Mouse (Mus musculus) heart, embryonic 11.5 days (tissue): ENCODE measurements around the gene Cdc40. TPM values are rescaled to one million over a fixed set of nuclear protein-coding genes. Genes with fewer than 3 reads are reported as not detected.
"Not testable (repeated sequence)": the region's sequence is repeated elsewhere in the genome, so short reads cannot be mapped to it uniquely, and the experiment has no call there.

Experiments used
- ATAC-seq: fragments of 200-750 bp; cut with Nextera tagmentation; replicated peaks from 2 replicates; pipeline ENCODE4 v1.8.0; 2017; ENCODE audit warnings: moderate library complexity; ENCODE audit not compliant: insufficient number of reproducible peaks, low FRiP score, low TSS enrichment
- H3K27ac ChIP-seq: fragments of 300-500 bp; sonication (generic); 2 replicates; pipeline ENCODE4 v1.5.1; 2014; ENCODE audit warnings: mild to moderate bottlenecking, low read depth, low read length
- H3K27me3 ChIP-seq: fragments of 300-500 bp; sonication (generic); 2 replicates; pipeline ENCODE4 v1.6.1; 2014; ENCODE audit warnings: mild to moderate bottlenecking, low read length, mixed read lengths; ENCODE audit not compliant: control insufficient read depth, insufficient read depth
- H3K36me3 ChIP-seq: fragments of 300-500 bp; sonication (generic); 2 replicates; pipeline ENCODE4 v1.6.1; 2014; ENCODE audit warnings: mild to moderate bottlenecking, low read length, moderate library complexity, mixed read lengths; ENCODE audit not compliant: control insufficient read depth, insufficient read depth
- H3K4me1 ChIP-seq: fragments of 300-500 bp; sonication (generic); 2 replicates; pipeline ENCODE4 v1.6.1; 2014; ENCODE audit warnings: low read length; ENCODE audit not compliant: control insufficient read depth, insufficient read depth
- H3K4me2 ChIP-seq: fragments of 300-500 bp; sonication (generic); 2 replicates; pipeline ENCODE4 v1.6.1; 2014; ENCODE audit warnings: mild to moderate bottlenecking, moderate library complexity
- H3K4me3 ChIP-seq: fragments of 300-500 bp; sonication (generic); 2 replicates; pipeline ENCODE4 v1.5.1; 2014; ENCODE audit warnings: low read depth, low read length
- H3K9ac ChIP-seq: fragments of 300-500 bp; sonication (generic); 2 replicates; pipeline ENCODE4 v1.6.1; 2014; ENCODE audit warnings: mild to moderate bottlenecking, low read depth, low read length, moderate library complexity
- H3K9me3 ChIP-seq: fragments of 300-500 bp; sonication (generic); replicated peaks from 2 replicates; pipeline ENCODE4 v1.6.1; 2016; ENCODE audit warnings: low read length; ENCODE audit not compliant: control insufficient read depth
- WGBS: fragments of 180-500 bp; shearing (Covaris S2); extraction: QIAGEN DNeasy Blood & Tissue Kit; methylation state at CpG from one replicate; pipeline ENCODE4 v1.1.7; 2014; ENCODE audit not compliant: insufficient replicate concordance; 5-methylcytosine and 5-hydroxymethylcytosine counted together
- polyA plus RNA-seq: library from polyadenylated mRNA; unstranded; fragments of >200 nt; fragmentation: Nextera tagmentation; extraction: Ambion mirVana; gene quantifications from 2 replicates; pipeline ENCODE4 v1.2.1, GENCODE M21; 2014

Cdc40 gene
- polyA plus RNA-seq, 1 experiment from 2014 or later: 23.3 TPM

DNA sequence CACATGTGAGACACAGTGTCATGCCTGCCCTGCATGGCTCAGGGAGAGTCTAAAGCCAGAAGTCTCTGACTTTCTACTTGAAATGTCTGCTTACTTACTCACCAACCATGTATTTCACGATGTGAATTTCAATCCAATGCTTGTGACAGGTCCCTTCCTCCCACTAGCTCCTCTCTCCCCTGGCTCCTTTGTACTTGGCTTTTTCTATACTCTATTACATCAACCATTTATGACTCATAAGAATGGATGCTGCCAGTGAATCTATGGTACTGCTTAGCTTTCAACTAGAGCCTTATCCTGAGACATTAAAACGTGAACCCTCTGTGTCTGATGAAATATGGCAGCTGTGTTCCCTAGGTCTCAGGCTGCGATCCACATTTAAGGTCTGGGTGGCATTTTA is 52.8 kb downstream of the Cdc40 start:
- no peak overlapping the region for H3K27ac ChIP-seq
- no peaks in the 10 kb centered on the region for H3K9me3 ChIP-seq
- no peak overlapping the region for H3K4me2 ChIP-seq
- H3K9ac ChIP-seq: no peak overlapping the region
- ATAC-seq: no peak
- WGBS: 88% methylated on average over 3 of the region's 3 CpGs
- H3K4me3 ChIP-seq: no peak overlapping the region
- no peaks in the 10 kb centered on the region for H3K4me1 ChIP-seq
- no peaks in the 10 kb centered on the region for H3K27me3 ChIP-seq
- peaks cover 10% of the 10 kb centered on the region; the same call in 1 of the 2 replicates for H3K36me3 ChIP-seq

GRCm38 (mm10) chr10:40827706-40828105 is 55.4 kb downstream of the Cdc40 start:
- Histone ChIP-seq H3K4me2 (no peak overlapping the region), H3K9ac (no peak overlapping the region), H3K9me3 (no peaks in the 10 kb centered on the region), H3K4me3 (no peak overlapping the region), H3K4me1 (no peaks in the 10 kb centered on the region), H3K27me3 (no peaks in the 10 kb centered on the region), H3K36me3 (0 out of 2 replicates have a peak, but pooled peaks cover 2% of the 10 kb centered on the region), H3K27ac (no peak overlapping the region)
- ATAC-seq: no peak
- 84% methylated on average over 4 of the region's 4 CpGs for WGBS

DNA sequence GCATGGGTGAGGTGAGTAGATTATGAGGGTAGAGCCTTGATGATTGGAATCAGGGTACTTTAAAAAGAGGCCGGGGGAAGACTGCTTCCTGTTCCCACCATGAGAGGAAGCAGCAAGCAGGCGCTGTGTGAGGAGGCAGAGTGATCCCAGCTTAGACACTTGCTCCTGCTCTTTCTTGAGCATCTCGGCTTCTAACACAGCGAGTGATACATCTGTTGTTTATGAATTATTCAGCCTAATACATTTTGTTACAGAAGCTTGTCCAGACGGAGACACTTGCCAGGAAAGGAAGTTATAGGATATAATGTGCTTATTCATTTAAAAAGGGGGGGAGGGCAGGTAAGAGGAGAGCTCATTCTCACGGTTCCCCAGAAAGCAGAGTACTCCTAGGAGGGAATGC is 57.2 kb downstream of the Cdc40 start:
- Histone ChIP-seq H3K4me3 (no peak overlapping the region), H3K4me1 (no peaks in the 10 kb centered on the region), H3K4me2 (no peak overlapping the region), H3K27ac (no peak overlapping the region), H3K27me3 (no peaks in the 10 kb centered on the region), H3K9ac (no peak overlapping the region), H3K9me3 (no peaks in the 10 kb centered on the region), H3K36me3 (no peaks in the 10 kb centered on the region)
- WGBS: 69% methylated on average over 6 of the region's 6 CpGs
- ATAC-seq: no peak

- ATAC-seq: no peak
- Histone ChIP-seq H3K27ac (no peak overlapping the region), H3K36me3 (no peaks in the 10 kb centered on the region), H3K4me2 (no peak overlapping the region), H3K4me3 (no peak overlapping the region), H3K4me1 (no peaks in the 10 kb centered on the region), H3K9me3 (no peaks in the 10 kb centered on the region), H3K9ac (no peak overlapping the region), H3K27me3 (no peaks in the 10 kb centered on the region)
- whole genome bisulfite sequencing: 50% methylated on average over 6 of the region's 6 CpGs
Measured at GRCm38 (mm10) chr10:40816471-40816870, 66.6 kb downstream of the Cdc40 start.

GRCm38 (mm10) chr10:40813627-40814026 is 69.5 kb downstream of the Cdc40 start:
- Histone ChIP-seq H3K4me1 (no peaks in the 10 kb centered on the region), H3K27ac (no peak overlapping the region), H3K27me3 (no peaks in the 10 kb centered on the region), H3K9ac (no peak overlapping the region), H3K4me2 (no peak overlapping the region), H3K36me3 (no peaks in the 10 kb centered on the region), H3K9me3 (no peaks in the 10 kb centered on the region), H3K4me3 (no peak overlapping the region)
- 60% methylated on average over 4 of the region's 4 CpGs for WGBS
- ATAC-seq: no peak

DNA sequence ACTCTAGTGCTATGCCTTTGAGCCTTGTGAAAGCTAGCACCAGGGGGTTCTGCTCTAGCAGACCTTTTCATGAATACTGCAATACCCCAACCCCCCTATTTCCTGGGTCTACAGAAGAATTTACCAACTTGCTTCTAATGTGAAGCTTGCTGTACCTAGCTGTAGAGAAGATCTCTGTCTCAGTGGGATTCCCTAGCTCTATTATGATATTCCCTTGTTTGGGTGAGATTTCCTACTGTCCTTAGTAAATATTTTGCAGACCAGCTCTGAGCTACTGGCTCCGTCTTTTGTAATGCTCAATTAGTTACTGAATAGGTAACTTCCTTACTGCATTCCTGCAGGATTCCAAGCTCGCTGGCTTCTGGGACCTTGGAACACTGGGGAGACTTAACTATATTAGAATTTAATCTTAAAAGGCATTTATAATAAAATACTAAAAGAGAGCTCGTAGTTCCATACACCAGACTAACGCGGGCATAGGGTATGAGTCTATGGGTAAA is 73.7 kb downstream of the Cdc40 start:
- H3K36me3 ChIP-seq, ATAC-seq, H3K9ac ChIP-seq, H3K27ac ChIP-seq, H3K4me3 ChIP-seq, H3K27me3 ChIP-seq, H3K4me2 ChIP-seq, H3K4me1 ChIP-seq, H3K9me3 ChIP-seq: not testable (repeated sequence)
- 43% methylated on average over 5 of the region's 5 CpGs for WGBS

DNA sequence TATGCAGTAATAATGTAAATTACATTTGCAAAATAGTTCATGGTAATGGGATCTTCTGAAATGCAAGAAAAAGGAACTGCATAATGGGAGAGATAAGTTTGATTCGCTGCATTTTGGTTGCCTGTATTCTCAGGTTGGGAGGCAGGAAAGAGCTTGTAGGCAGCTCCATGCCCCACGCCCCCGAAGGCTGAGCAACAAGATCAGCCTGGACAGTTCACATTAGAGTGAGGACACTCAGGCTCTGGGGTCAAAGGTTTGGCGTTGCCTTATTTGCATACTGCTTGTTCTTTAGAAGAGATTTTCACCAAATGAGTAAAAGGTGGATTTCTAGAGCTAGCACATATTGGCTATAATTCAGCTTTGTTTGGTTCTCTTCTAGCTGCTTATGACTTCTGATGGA is 76.9 kb downstream of the Cdc40 start:
- no peak for ATAC-seq
- H3K27me3 ChIP-seq: no peaks in the 10 kb centered on the region
- WGBS: 79% methylated on average over 4 of the region's 4 CpGs
- H3K9ac ChIP-seq: no peak overlapping the region
- no peak overlapping the region for H3K27ac ChIP-seq
- H3K36me3 ChIP-seq: no peaks in the 10 kb centered on the region
- no peaks in the 10 kb centered on the region for H3K4me1 ChIP-seq
- no peak overlapping the region for H3K4me2 ChIP-seq
- H3K9me3 ChIP-seq: no peaks in the 10 kb centered on the region
- no peak overlapping the region for H3K4me3 ChIP-seq

GRCm38 (mm10) chr10:40805221-40805620 is 77.9 kb downstream of the Cdc40 start:
- no peaks in the 10 kb centered on the region for H3K4me1 ChIP-seq
- WGBS: 76% methylated on average over 1 of the region's 1 CpGs

DNA sequence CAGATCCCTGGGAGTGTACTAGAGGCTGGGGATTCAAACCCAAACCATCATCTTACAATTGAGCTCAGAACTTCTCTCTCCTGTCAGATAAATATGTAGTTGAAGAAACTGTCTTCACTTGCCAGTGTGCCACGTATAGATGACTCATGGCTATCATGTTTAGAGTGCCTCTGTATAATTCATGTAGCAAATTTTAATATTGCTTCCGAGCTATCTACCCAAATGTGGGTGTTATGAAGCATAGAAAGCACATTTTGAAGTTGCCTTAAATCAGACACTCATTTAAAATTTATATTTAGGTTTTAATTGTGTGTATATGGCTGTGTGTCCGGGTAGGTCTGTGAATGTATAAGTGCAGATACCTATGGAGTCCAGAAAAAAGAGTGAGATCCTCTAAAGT is 91.0 kb downstream of the Cdc40 start:
- Histone ChIP-seq H3K4me1 (no peaks in the 10 kb centered on the region), H3K27ac (no peak overlapping the region), H3K9ac (no peak overlapping the region), H3K4me2 (no peak overlapping the region), H3K9me3 (no peaks in the 10 kb centered on the region), H3K27me3 (no peaks in the 10 kb centered on the region), H3K36me3 (no peaks in the 10 kb centered on the region), H3K4me3 (no peak overlapping the region)
- no peak for ATAC-seq
- WGBS: 69% methylated on average over 3 of the region's 3 CpGs

More at GRCm38 (mm10) chr10:40805221-40805620, 77.9 kb downstream of the Cdc40 start:
- ATAC-seq: no peak
- Histone ChIP-seq H3K4me2 (no peak overlapping the region), H3K36me3 (no peaks in the 10 kb centered on the region), H3K4me3 (no peak overlapping the region), H3K27me3 (no peaks in the 10 kb centered on the region), H3K9ac (no peak overlapping the region), H3K9me3 (no peaks in the 10 kb centered on the region), H3K27ac (no peak overlapping the region)
